Mouse (Mus musculus) lung, adult 2 months (tissue): ENCODE data around the gene Izumo4.

Source experiments
- CTCF ChIP-seq: fragments of 200-500 bp; IDR thresholded peaks from 2 replicates; pipeline ENCODE4 v1.5.1; 2011; ENCODE audit warnings: mild to moderate bottlenecking, low read length, control low read depth; ENCODE audit not compliant: insufficient read depth
- POLR2A ChIP-seq: fragments of 200-500 bp; IDR thresholded peaks from 2 replicates; pipeline ENCODE4 v1.6.1; 2011; ENCODE audit warnings: low read depth, mild to moderate bottlenecking, control low read depth, low read length, borderline replicate concordance; ENCODE audit errors: extremely low read depth

DNA sequence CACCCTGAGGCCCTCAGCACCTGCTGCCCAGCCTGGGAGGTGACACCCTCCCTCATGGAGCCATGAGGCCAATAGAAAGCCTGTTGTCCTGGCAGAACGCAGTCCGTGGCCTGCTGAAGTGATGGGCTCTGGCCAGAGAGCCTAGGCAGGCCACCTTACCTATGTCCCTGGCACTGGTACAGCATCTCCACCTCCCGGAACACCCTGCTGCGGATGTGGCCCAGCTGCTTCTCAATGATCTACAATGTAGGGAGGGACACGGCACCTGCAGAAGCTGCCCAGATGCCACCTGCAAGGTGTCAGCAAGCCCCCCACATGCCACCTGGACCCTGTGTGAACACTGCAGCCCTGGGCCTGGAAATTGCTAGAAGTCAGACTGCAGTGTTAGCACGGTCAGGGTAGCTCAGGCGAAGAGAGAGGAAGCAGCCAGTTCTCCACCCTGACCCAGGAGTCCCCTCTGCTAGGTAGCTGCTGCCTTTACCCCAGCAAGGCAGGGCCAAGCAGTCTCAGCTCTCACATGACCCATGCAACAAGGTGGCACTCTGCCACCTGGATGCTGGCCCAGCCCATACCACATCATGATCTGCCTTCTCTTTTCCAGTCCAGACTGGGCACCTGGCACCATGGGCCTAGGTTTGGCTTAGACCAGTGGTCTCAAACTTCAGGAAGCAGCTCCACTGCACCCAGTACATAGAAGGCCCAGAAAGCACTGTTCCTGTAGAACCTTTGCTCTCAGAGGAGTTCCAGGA is 32.1 kb upstream of the Izumo4 start:
- no peak for TF ChIP-seq CTCF
- no peak; the same call in 1 of the 2 replicates for TF ChIP-seq POLR2A
